ENCODE assay signal across 8 mouse cellular contexts in genomic region chr17:37050399-37050798, GRCm38 (mm10). TPM values are rescaled to one million over a fixed set of nuclear protein-coding genes. Genes with fewer than 3 reads are reported as not detected.
DNase-seq lines count a peak whose midpoint lies in the region; ATAC-seq lines count a peak whose summit lies in the region.

No protein-coding gene starts in this region.

- H3K27ac ChIP-seq in hindbrain, embryonic 14.5 days, result peak overlapping the region; percentile 85

- 0% methylated on average over 22 of the region's 22 CpGs for WGBS in hindbrain, embryonic 14.5 days

- no peaks in the 10 kb centered on the region for H3K9me3 ChIP-seq in hindbrain, embryonic 14.5 days (ENCODE audit: control insufficient read depth, low read length)

- peak; percentile 89 for DNase-seq in ZHBTc4 (ENCODE audit: low read depth, low spot score)
- DNase-seq in cerebellum, postnatal 36 days, result peak; percentile 92 to 93
- peak; percentile 79 for DNase-seq in gastrocnemius, adult 18-20 months (ENCODE audit: low spot score)
- DNase-seq in hindbrain, embryonic 14.5 days (ENCODE audit: low spot score), result peak; percentile 89
- DNase-seq in layer of hippocampus, postnatal 36 days, result peak; percentile 93
- DNase-seq in lung, postnatal 10 days, result peak; percentile 84
- DNase-seq in ovary, postnatal 36 days (ENCODE audit: low spot score), result peak; percentile 78
- DNase-seq in urinary bladder, postnatal 25 days (ENCODE audit: low spot score), result peak; percentile 72

- peak overlapping the region; percentile 89 for H3K4me2 ChIP-seq in hindbrain, embryonic 14.5 days (replicated peaks)

- peaks cover 48% of the 10 kb centered on the region for H3K4me1 ChIP-seq in hindbrain, embryonic 14.5 days (replicated peaks; ENCODE audit: control insufficient read depth, insufficient read depth, low read length)

- H3K9ac ChIP-seq in hindbrain, embryonic 14.5 days, result peak overlapping the region; percentile 87

- peaks cover 24% of the 10 kb centered on the region for H3K36me3 ChIP-seq in hindbrain, embryonic 14.5 days (replicated peaks; ENCODE audit: control insufficient read depth, insufficient read depth)

- peak overlapping the region; percentile 96 for H3K4me3 ChIP-seq in hindbrain, embryonic 14.5 days (replicated peaks; ENCODE audit: low read length)

- no peaks in the 10 kb centered on the region for H3K27me3 ChIP-seq in hindbrain, embryonic 14.5 days (ENCODE audit: control insufficient read depth, insufficient read depth, low read length)

- ATAC-seq in hindbrain, embryonic 14.5 days (ENCODE audit: low FRiP score), result peak; percentile 67

RNA-seq across cellular contexts. Expression of gene Gabbr1, which starts 4.6 kb away (rescaled TPM):
- 1 to 10 TPM; 5.5 to 8.2 TPM for total RNA-seq in gastrocnemius, adult 18-20 months (2021)
- 114 and 117 TPM in 2 replicates for polyA plus RNA-seq in hindbrain, embryonic 14.5 days (2014; fragmentation: Nextera tagmentation; extraction: Ambion mirVana)
- 100 to 1,000 TPM; 688 to 703 TPM for total RNA-seq in layer of hippocampus, postnatal 36 days (2021)

RNA-seq across cellular contexts. Expression of gene Mog, which starts 27.2 kb away (rescaled TPM):
- total RNA-seq in gastrocnemius, adult 18-20 months (2021), result not detected
- polyA plus RNA-seq in hindbrain, embryonic 14.5 days (2014; fragmentation: Nextera tagmentation; extraction: Ambion mirVana), result 2.2 and 3.1 TPM in 2 replicates
- 10 to 100 TPM; 67.6 to 72.6 TPM for total RNA-seq in layer of hippocampus, postnatal 36 days (2021)

RNA-seq across cellular contexts. Expression of gene Olfr90, which starts 37.9 kb away (rescaled TPM):
- not detected for total RNA-seq in gastrocnemius, adult 18-20 months (2021)
- not detected in 2 replicates for polyA plus RNA-seq in hindbrain, embryonic 14.5 days (2014; fragmentation: Nextera tagmentation; extraction: Ambion mirVana)
- total RNA-seq in layer of hippocampus, postnatal 36 days (2021), result not detected

RNA-seq across cellular contexts. Expression of gene Olfr91, which starts 47.7 kb away (rescaled TPM):
- total RNA-seq in gastrocnemius, adult 18-20 months (2021), result not detected
- polyA plus RNA-seq in hindbrain, embryonic 14.5 days (2014; fragmentation: Nextera tagmentation; extraction: Ambion mirVana), result not detected in 2 replicates
- total RNA-seq in layer of hippocampus, postnatal 36 days (2021), result not detected

RNA-seq across cellular contexts. Expression of gene Zfp57, which starts 49.4 kb away (rescaled TPM):
- not detected for total RNA-seq in gastrocnemius, adult 18-20 months (2021)
- polyA plus RNA-seq in hindbrain, embryonic 14.5 days (2014; fragmentation: Nextera tagmentation; extraction: Ambion mirVana), result 225 and 236 TPM in 2 replicates
- total RNA-seq in layer of hippocampus, postnatal 36 days (2021), result 10 to 100 TPM; 15.9 to 18.1 TPM

Comparison
In these comparisons a context has a peak if more than half of its experiments do, and no peak if none do; other contexts are left out.
1. Peak in every context shown above with its lines: DNase-seq, ATAC-seq, H3K4me3 ChIP-seq and H3K27ac ChIP-seq.
2. RNA of gene Gabbr1, which starts 4.6 kb away (total RNA-seq): 688 to 703 TPM in layer of hippocampus, postnatal 36 days; 5.5 to 8.2 TPM in gastrocnemius, adult 18-20 months; every median in the first group is over 10 times any median in the second.
3. RNA of gene Mog, which starts 27.2 kb away (total RNA-seq): 67.6 to 72.6 TPM in layer of hippocampus, postnatal 36 days; not detected in gastrocnemius, adult 18-20 months; every median in the first group is over 10 times any median in the second.